Mouse (Mus musculus) neural tube, embryonic 10.5 days (tissue): Measurements from ENCODE around the gene Phf1.

Experiments used
- DNase-seq: peaks from one replicate; pipeline ENCODE4 v3.0.0-alpha.2; 2017; ENCODE audit warnings: low spot score; ENCODE audit errors: extremely low spot score

Gene Phf1

GRCm38 (mm10) chr17:26950560-26951288 is 17.9 kb downstream of the Phf1 start:
- no peak for DNase-seq

DNA sequence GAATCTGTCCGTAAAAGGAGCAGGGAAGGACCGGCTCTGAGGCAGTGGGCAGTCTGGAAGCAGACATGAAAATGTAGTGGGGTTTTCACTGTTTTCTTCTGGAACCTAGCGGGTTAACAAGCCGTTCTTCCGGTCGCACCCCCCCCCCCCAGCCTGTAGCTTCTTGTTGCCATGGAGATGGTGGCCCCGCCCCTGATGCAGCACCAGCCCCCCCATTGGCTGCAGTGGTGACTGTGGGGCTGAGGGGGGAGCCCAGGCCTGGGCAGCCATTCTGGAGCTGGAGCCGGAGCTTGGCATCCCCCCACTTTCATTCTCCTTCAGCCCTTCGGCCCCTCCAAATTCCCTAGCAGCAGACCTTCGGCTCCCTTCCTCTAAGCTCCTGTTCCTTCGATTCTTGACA is 18.6 kb downstream of the Phf1 start:
- DNase-seq: peak; percentile 85

- DNase-seq: no peak
Measured at GRCm38 (mm10) chr17:26951952-26952877, 19.4 kb downstream of the Phf1 start.

DNA sequence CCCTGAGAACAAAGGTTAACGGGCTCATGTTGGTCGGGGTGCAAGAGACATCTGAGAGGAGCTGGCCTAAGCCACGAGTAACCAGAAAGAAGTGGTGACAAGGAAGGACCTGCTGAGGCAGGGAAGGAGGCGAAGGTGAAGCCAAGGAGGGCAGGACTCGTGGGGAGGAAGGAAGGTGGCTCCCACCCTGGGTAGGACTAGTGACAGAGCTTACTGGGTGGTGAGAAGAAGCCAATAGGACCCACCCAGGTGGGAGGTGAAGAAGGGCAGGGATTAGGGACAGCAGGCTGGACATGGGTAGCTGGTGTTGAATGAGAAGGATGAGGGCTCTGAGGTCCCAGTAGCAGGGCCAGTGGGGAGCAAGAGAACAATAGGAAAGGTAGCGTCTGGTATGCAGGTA is 20.3 kb downstream of the Phf1 start:
- no peak for DNase-seq

DNA sequence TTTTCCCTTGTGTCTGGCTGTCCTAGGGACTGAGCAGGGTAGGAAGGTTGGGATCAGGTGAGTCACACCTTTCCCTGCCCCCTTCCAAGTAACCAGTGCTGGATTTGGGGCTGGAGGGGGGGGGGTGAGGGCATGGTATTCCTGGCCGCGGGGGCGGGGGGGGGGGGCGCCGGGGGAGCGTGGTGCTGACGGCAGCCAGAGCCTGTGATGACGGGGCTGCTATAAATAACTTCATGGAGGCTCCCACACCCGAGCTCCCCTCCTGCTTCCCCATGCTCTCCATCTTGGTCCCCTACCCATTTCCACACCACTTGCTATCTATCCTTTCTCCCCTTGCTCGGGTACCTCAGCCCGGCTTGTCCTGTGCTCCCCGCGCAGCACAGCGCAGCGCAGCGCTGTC is 20.9 kb downstream of the Phf1 start:
- DNase-seq: no peak

DNA sequence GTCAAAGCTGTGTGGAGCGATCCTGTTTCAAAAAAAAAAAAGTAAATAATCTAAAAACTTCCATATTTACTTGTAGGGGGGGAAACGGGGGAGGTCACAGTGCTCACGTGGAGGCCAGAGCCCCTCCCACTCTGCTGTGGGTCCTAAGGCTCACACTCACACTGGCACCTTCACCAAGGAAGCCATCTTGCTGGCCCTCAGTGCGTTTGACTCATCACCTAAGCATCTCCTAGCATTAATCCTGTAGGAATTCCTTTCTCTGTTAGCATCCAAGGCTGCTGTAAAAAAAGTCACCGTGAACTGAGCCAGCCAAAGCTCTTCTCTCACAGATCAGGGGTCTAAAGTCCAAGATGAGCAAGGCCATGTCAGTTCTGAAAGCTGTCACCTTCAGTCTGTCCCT is 23.5 kb downstream of the Phf1 start:
- no peak for DNase-seq

GRCm38 (mm10) chr17:26956895-26957294 is 24.0 kb downstream of the Phf1 start:
- no peak for DNase-seq

DNA sequence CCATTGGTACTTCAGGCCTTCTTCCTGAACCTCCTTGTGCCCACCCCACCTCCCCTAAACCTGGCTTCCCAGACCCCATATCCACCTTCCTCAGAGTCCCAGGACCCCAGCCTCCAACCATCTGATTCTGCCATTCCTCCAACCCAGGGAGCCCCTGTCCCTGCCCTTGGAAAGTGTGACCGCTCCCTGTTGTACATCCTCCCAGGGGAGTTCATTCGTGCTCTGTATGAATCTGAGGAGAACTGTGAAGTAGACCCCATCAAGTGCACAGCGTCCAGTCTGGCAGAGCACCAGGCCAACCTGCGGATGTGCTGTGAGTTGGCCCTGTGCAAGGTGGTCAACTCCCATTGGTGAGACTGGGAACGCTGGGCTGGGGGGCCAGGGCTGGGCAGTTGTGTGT is 25.0 kb downstream of the Phf1 start:
- no peak for DNase-seq

DNA sequence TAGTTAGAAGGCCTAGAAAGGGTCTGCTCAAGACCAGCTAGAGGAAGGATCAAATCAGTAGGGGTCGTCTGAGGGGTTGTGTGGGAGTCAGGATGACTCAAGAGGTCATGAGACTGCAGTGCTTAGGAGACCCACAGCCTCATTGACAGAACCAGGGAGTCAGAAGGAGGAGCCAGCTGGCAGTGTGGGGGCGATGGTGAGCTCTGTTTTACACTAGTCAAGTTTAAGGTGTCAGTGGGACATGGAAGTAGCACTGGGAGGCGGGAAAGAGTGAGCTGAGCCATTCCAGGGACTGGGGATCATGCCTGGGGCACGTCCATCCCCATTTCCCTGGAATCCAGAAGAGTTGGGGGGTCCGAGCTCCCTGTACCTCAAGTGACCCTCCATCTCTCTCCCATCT is 26.0 kb downstream of the Phf1 start:
- DNase-seq: no peak

- DNase-seq: no peak
Measured at GRCm38 (mm10) chr17:26959815-26960214, 27.0 kb downstream of the Phf1 start.

GRCm38 (mm10) chr17:26961572-26962240 is 28.9 kb downstream of the Phf1 start:
- no peak for DNase-seq

- DNase-seq: no peak
Measured at GRCm38 (mm10) chr17:26966993-26967392, 34.1 kb downstream of the Phf1 start.

GRCm38 (mm10) chr17:26967477-26967876 is 34.6 kb downstream of the Phf1 start:
- DNase-seq: no peak

- no peak for DNase-seq
Measured at GRCm38 (mm10) chr17:26968200-26968611, 35.4 kb downstream of the Phf1 start.

GRCm38 (mm10) chr17:26969257-26969656 is 36.4 kb downstream of the Phf1 start:
- DNase-seq: no peak

DNA sequence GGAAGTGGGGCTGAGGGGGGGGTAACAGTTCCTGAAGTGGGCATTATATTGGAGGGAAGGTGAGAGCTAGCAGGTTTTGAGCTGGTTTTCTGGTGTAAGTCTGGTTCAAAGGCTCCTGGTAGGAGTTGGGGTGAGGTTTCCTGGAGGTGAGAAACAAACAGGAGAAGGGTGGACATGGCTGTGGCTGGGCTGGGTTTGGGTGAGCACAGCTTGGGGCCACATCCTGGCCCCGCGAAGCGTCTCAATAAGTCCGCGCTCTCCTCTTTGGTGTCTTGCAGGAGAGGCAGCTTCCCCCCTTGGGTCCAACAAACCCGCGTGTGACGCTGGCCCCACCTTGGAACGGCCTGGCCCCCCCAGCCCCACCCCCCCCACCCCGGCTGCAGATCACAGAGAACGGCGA is 37.4 kb downstream of the Phf1 start:
- no peak for DNase-seq

- no peak for DNase-seq
Measured at GRCm38 (mm10) chr17:26971247-26971905, 38.5 kb downstream of the Phf1 start.

DNA sequence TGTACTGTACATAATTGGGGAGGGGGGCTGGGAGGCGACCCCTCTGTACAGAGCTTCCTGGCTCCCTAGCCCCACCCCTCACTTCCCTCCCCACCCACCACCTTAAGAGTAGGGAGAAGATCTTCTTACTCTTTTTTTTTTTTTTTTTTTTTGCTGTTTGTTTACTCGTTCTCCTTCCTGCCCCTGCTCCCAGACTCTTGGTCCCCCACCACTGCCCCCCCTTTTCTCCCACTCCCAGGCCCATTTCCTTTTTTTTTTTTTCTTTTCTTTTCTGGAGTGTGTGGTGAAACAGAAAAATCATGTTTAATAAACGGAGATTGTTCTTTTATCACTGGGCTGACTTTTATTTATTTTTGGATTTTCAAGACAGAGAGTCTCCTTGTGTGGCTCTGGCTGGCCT is 39.3 kb downstream of the Phf1 start:
- DNase-seq: no peak

- peak; percentile 97 for DNase-seq
Measured at GRCm38 (mm10) chr17:26972703-26973574, 40.1 kb downstream of the Phf1 start, which contains the start of gene Zbtb9. Gene Zbtb9, plus strand, starts transcription at chr17:26973167.

GRCm38 (mm10) chr17:26974547-26974946 is 41.7 kb downstream of the Phf1 start:
- DNase-seq: no peak
